Mouse (Mus musculus): ENCODE results near the gene Rora. TPM values are rescaled to one million over a fixed set of nuclear protein-coding genes. Genes with fewer than 3 reads are reported as not detected.

Gene Rora
- polyA plus RNA-seq, 1 experiment from 2014 or later: 4.3 TPM

GRCm38 (mm10) chr9:68679871-68680374 is 26.3 kb downstream of the Rora start:
- Histone ChIP-seq H3K27me3 (ENCODE audit: control insufficient read depth, insufficient read depth, low read length) (no peaks in the 10 kb centered on the region), H3K9ac (ENCODE audit: low read length) (no peak overlapping the region), H3K9me3 (ENCODE audit: control insufficient read depth, low read length) (no peaks in the 10 kb centered on the region), H3K4me1 (ENCODE audit: control insufficient read depth, insufficient read depth, low read length) (peaks cover 10% of the 10 kb centered on the region), H3K36me3 (ENCODE audit: control insufficient read depth, insufficient read depth, low read length) (no peaks in the 10 kb centered on the region), H3K4me2 (no peak overlapping the region), H3K27ac (ENCODE audit: low read depth, low read length) (no peak overlapping the region), H3K4me3 (ENCODE audit: low read depth, low read length) (no peak overlapping the region)
- WGBS: 89% methylated on average over 12 of the region's 12 CpGs
- DNase-seq (ENCODE audit: low spot score, missing footprints) (no peak), ATAC-seq (ENCODE audit: low FRiP score) (no peak)

- Histone ChIP-seq H3K9me3 (ENCODE audit: control insufficient read depth, low read length) (no peaks in the 10 kb centered on the region), H3K27me3 (ENCODE audit: control insufficient read depth, insufficient read depth, low read length) (no peaks in the 10 kb centered on the region), H3K27ac (ENCODE audit: low read depth, low read length) (no peak overlapping the region), H3K4me3 (ENCODE audit: low read depth, low read length) (no peak overlapping the region), H3K4me2 (no peak overlapping the region), H3K4me1 (ENCODE audit: control insufficient read depth, insufficient read depth, low read length) (peaks cover 31% of the 10 kb centered on the region), H3K36me3 (ENCODE audit: control insufficient read depth, insufficient read depth, low read length) (no peaks in the 10 kb centered on the region), H3K9ac (ENCODE audit: low read length) (no peak overlapping the region)
- WGBS: 26% methylated on average over 3 of the region's 3 CpGs
- no peak for DNase-seq (ENCODE audit: low spot score, missing footprints)
- peak; percentile 67 for ATAC-seq (ENCODE audit: low FRiP score)
These were observed 30.4 kb downstream of the Rora start for GRCm38 (mm10) chr9:68683938-68684337.

- Histone ChIP-seq H3K27ac (ENCODE audit: low read depth, low read length) (no peak overlapping the region), H3K36me3 (ENCODE audit: control insufficient read depth, insufficient read depth, low read length) (no peaks in the 10 kb centered on the region), H3K4me2 (no peak overlapping the region), H3K4me1 (ENCODE audit: control insufficient read depth, insufficient read depth, low read length) (peaks cover 31% of the 10 kb centered on the region), H3K9me3 (ENCODE audit: control insufficient read depth, low read length) (no peaks in the 10 kb centered on the region), H3K27me3 (ENCODE audit: control insufficient read depth, insufficient read depth, low read length) (no peaks in the 10 kb centered on the region), H3K4me3 (ENCODE audit: low read depth, low read length) (no peak overlapping the region), H3K9ac (ENCODE audit: low read length) (peak overlapping the region; percentile 31; the same call in 1 of the 2 replicates)
- WGBS: 28% methylated on average over 5 of the region's 5 CpGs
- ATAC-seq (ENCODE audit: low FRiP score) (peak; percentile 58; the same call in 1 of the 2 replicates), DNase-seq (ENCODE audit: low spot score, missing footprints) (peak; percentile 83)
These were observed 32.0 kb downstream of the Rora start for GRCm38 (mm10) chr9:68685562-68685961.

GRCm38 (mm10) chr9:68687251-68687874 is 33.8 kb downstream of the Rora start:
- H3K4me3 ChIP-seq (ENCODE audit: low read depth, low read length): no peak overlapping the region
- H3K4me1 ChIP-seq (ENCODE audit: control insufficient read depth, insufficient read depth, low read length): peaks cover 31% of the 10 kb centered on the region

DNA sequence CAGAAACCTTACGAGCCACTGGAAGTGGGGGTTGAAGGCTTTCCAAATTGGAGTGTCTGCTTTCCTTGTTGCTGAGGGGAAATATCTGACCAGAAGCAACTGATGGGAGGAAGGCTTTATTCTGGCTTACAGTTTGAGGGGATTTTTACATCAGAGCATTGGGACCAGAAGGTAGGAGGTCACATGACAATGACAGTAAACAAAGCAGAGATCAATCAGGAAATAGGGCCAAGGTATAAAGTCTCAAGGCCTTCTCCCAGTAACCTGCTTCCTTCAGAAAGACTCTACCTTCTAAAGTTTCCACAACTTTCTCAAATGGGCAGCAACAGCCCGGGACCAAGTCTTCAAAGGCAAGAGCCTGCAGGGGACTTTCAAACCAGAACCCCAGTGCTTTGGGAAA is 34.6 kb downstream of the Rora start:
- no peaks in the 10 kb centered on the region for H3K27me3 ChIP-seq (ENCODE audit: control insufficient read depth, insufficient read depth, low read length)
- no peak overlapping the region for H3K9ac ChIP-seq (ENCODE audit: low read length)
- H3K27ac ChIP-seq (ENCODE audit: low read depth, low read length): no peak overlapping the region
- H3K4me2 ChIP-seq: no peak overlapping the region
- H3K4me1 ChIP-seq (ENCODE audit: control insufficient read depth, insufficient read depth, low read length): peaks cover 31% of the 10 kb centered on the region
- no peak overlapping the region for H3K4me3 ChIP-seq (ENCODE audit: low read depth, low read length)
- DNase-seq (ENCODE audit: low spot score, missing footprints): peak; percentile 73
- no peak for ATAC-seq (ENCODE audit: low FRiP score)
- no peaks in the 10 kb centered on the region for H3K36me3 ChIP-seq (ENCODE audit: control insufficient read depth, insufficient read depth, low read length)
- 91% methylated on average over 2 of the region's 2 CpGs for WGBS
- H3K9me3 ChIP-seq (ENCODE audit: control insufficient read depth, low read length): no peaks in the 10 kb centered on the region

More at GRCm38 (mm10) chr9:68687251-68687874, 33.8 kb downstream of the Rora start:
- H3K9me3 ChIP-seq (ENCODE audit: control insufficient read depth, low read length): no peaks in the 10 kb centered on the region
- no peaks in the 10 kb centered on the region for H3K36me3 ChIP-seq (ENCODE audit: control insufficient read depth, insufficient read depth, low read length)
- ATAC-seq (ENCODE audit: low FRiP score) (no peak), DNase-seq (ENCODE audit: low spot score, missing footprints) (peak; percentile 75)
- H3K9ac ChIP-seq (ENCODE audit: low read length): no peak overlapping the region
- no peak overlapping the region for H3K4me2 ChIP-seq
- H3K27me3 ChIP-seq (ENCODE audit: control insufficient read depth, insufficient read depth, low read length): no peaks in the 10 kb centered on the region
- no peak overlapping the region for H3K27ac ChIP-seq (ENCODE audit: low read depth, low read length)
- WGBS: 26% methylated on average over 10 of the region's 10 CpGs

GRCm38 (mm10) chr9:68689351-68689750 is 35.8 kb downstream of the Rora start:
- no peak overlapping the region for H3K9ac ChIP-seq (ENCODE audit: low read length)
- no peaks in the 10 kb centered on the region for H3K9me3 ChIP-seq (ENCODE audit: control insufficient read depth, low read length)
- DNase-seq (ENCODE audit: low spot score, missing footprints) (peak; percentile 95), ATAC-seq (ENCODE audit: low FRiP score) (peak; percentile 38; the same call in 1 of the 2 replicates)
- H3K4me2 ChIP-seq: no peak overlapping the region
- no peak overlapping the region for H3K4me3 ChIP-seq (ENCODE audit: low read depth, low read length)
- no peaks in the 10 kb centered on the region for H3K27me3 ChIP-seq (ENCODE audit: control insufficient read depth, insufficient read depth, low read length)
- no peaks in the 10 kb centered on the region for H3K36me3 ChIP-seq (ENCODE audit: control insufficient read depth, insufficient read depth, low read length)
- peaks cover 27% of the 10 kb centered on the region for H3K4me1 ChIP-seq (ENCODE audit: control insufficient read depth, insufficient read depth, low read length)
- H3K27ac ChIP-seq (ENCODE audit: low read depth, low read length): no peak overlapping the region
- WGBS: 33% methylated on average over 4 of the region's 4 CpGs

GRCm38 (mm10) chr9:68694889-68695495 is 41.4 kb downstream of the Rora start:
- Histone ChIP-seq H3K9me3 (ENCODE audit: control insufficient read depth, low read length) (no peaks in the 10 kb centered on the region), H3K4me1 (ENCODE audit: control insufficient read depth, insufficient read depth, low read length) (no peaks in the 10 kb centered on the region; the same call in 1 of the 2 replicates), H3K27me3 (ENCODE audit: control insufficient read depth, insufficient read depth, low read length) (no peaks in the 10 kb centered on the region), H3K9ac (ENCODE audit: low read length) (no peak overlapping the region), H3K27ac (ENCODE audit: low read depth, low read length) (no peak overlapping the region), H3K4me2 (no peak overlapping the region), H3K4me3 (ENCODE audit: low read depth, low read length) (no peak overlapping the region), H3K36me3 (ENCODE audit: control insufficient read depth, insufficient read depth, low read length) (no peaks in the 10 kb centered on the region)
- 60% methylated on average over 4 of the region's 4 CpGs for WGBS
- ATAC-seq (ENCODE audit: low FRiP score) (no peak), DNase-seq (ENCODE audit: low spot score, missing footprints) (no peak)

DNA sequence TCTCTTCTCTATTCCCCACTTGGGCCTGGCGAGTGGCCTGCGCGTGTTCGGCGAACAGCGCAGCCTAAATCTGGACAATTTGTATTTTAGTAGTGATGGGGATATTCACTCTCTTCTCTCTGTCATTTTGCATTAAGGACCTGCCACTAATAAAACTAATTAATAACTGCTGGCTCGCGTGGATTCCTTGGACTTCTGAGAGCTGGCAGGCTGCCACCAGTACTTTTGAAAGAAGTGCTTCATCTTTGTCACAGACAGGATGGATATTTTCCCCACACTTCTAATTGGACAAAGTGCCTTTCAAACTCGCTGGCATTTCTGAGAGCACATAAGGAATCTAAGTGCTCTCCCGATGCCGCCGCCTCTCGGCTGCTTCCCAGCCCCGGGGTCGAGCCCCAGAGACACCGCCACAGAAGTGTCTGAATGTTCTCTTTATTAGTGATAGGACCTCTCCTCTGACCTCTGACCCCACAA is 41.9 kb downstream of the Rora start:
- H3K4me2 ChIP-seq: no peak overlapping the region
- no peaks in the 10 kb centered on the region for H3K9me3 ChIP-seq (ENCODE audit: control insufficient read depth, low read length)
- H3K27me3 ChIP-seq (ENCODE audit: control insufficient read depth, insufficient read depth, low read length): no peaks in the 10 kb centered on the region
- 69% methylated on average over 16 of the region's 16 CpGs for WGBS
- H3K4me3 ChIP-seq (ENCODE audit: low read depth, low read length): no peak overlapping the region
- no peaks in the 10 kb centered on the region; the same call in 1 of the 2 replicates for H3K4me1 ChIP-seq (ENCODE audit: control insufficient read depth, insufficient read depth, low read length)
- H3K9ac ChIP-seq (ENCODE audit: low read length): no peak overlapping the region
- H3K27ac ChIP-seq (ENCODE audit: low read depth, low read length): no peak overlapping the region
- DNase-seq (ENCODE audit: low spot score, missing footprints): peak; percentile 76
- no peaks in the 10 kb centered on the region for H3K36me3 ChIP-seq (ENCODE audit: control insufficient read depth, insufficient read depth, low read length)
- ATAC-seq (ENCODE audit: low FRiP score): no peak

- H3K27me3 ChIP-seq (ENCODE audit: control insufficient read depth, insufficient read depth, low read length): no peaks in the 10 kb centered on the region
- no peak overlapping the region for H3K9ac ChIP-seq (ENCODE audit: low read length)
- no peak overlapping the region for H3K4me2 ChIP-seq
- ATAC-seq (ENCODE audit: low FRiP score): no peak
- no peaks in the 10 kb centered on the region for H3K9me3 ChIP-seq (ENCODE audit: control insufficient read depth, low read length)
- no peaks in the 10 kb centered on the region; the same call in 1 of the 2 replicates for H3K4me1 ChIP-seq (ENCODE audit: control insufficient read depth, insufficient read depth, low read length)
- no peaks in the 10 kb centered on the region for H3K36me3 ChIP-seq (ENCODE audit: control insufficient read depth, insufficient read depth, low read length)
- peak; percentile 26 for DNase-seq (ENCODE audit: low spot score, missing footprints)
- H3K27ac ChIP-seq (ENCODE audit: low read depth, low read length): no peak overlapping the region
- 91% methylated on average over 3 of the region's 3 CpGs for WGBS
- H3K4me3 ChIP-seq (ENCODE audit: low read depth, low read length): no peak overlapping the region
These were observed 42.9 kb downstream of the Rora start for GRCm38 (mm10) chr9:68696425-68696956.

Data from midbrain, embryonic 11.5 days (tissue).